Mouse (Mus musculus) embryonic facial prominence, embryonic 12.5 days (tissue): ENCODE data around the gene Tff1. TPM values are rescaled to one million over a fixed set of nuclear protein-coding genes. Genes with fewer than 3 reads are reported as not detected.

Experiments
- ATAC-seq: fragments of 200-750 bp; cut with Nextera tagmentation; 2 replicates; pipeline ENCODE4 v1.8.0; 2017; ENCODE audit not compliant: insufficient number of reproducible peaks, insufficient read depth, low FRiP score, low TSS enrichment
- H3K27ac ChIP-seq: fragments of 300-500 bp; sonication (generic); 2 replicates; pipeline ENCODE4 v1.5.1; 2016; ENCODE audit warnings: mild to moderate bottlenecking
- H3K27me3 ChIP-seq: fragments of 300-500 bp; sonication (generic); 2 replicates; pipeline ENCODE4 v1.6.1; 2016; ENCODE audit warnings: mild to moderate bottlenecking, moderate library complexity
- H3K36me3 ChIP-seq: fragments of 300-500 bp; sonication (generic); 2 replicates; pipeline ENCODE4 v1.6.1; 2016; ENCODE audit warnings: mild to moderate bottlenecking
- H3K4me1 ChIP-seq: fragments of 300-500 bp; sonication (generic); 2 replicates; pipeline ENCODE4 v1.6.1; 2016
- H3K4me2 ChIP-seq: fragments of 300-500 bp; sonication (generic); replicated peaks from 2 replicates; pipeline ENCODE4 v1.6.1; 2016; ENCODE audit warnings: mild to moderate bottlenecking, moderate library complexity
- H3K4me3 ChIP-seq: fragments of 300-500 bp; sonication (generic); 2 replicates; pipeline ENCODE4 v1.5.1; 2016; ENCODE audit warnings: mild to moderate bottlenecking
- H3K9ac ChIP-seq: fragments of 300-500 bp; sonication (generic); 2 replicates; pipeline ENCODE4 v1.6.1; 2016; ENCODE audit warnings: mild to moderate bottlenecking, moderate library complexity
- H3K9me3 ChIP-seq: fragments of 300-500 bp; sonication (generic); 2 replicates; pipeline ENCODE4 v1.6.1; 2016; ENCODE audit warnings: mild to moderate bottlenecking, moderate library complexity
- WGBS: fragments of 180-500 bp; shearing (Covaris S2); methylation state at CpG from one replicate; pipeline ENCODE4 v1.1.7; 2016; 5-methylcytosine and 5-hydroxymethylcytosine counted together
- polyA plus RNA-seq: library from polyadenylated mRNA; unstranded; fragments of >200 nt; fragmentation: Nextera tagmentation; extraction: Ambion mirVana; gene quantifications from 2 replicates; pipeline ENCODE4 v1.2.1, GENCODE M21; 2016

Tff1 gene
- polyA plus RNA-seq, 1 experiment from 2014 or later = not detected

DNA sequence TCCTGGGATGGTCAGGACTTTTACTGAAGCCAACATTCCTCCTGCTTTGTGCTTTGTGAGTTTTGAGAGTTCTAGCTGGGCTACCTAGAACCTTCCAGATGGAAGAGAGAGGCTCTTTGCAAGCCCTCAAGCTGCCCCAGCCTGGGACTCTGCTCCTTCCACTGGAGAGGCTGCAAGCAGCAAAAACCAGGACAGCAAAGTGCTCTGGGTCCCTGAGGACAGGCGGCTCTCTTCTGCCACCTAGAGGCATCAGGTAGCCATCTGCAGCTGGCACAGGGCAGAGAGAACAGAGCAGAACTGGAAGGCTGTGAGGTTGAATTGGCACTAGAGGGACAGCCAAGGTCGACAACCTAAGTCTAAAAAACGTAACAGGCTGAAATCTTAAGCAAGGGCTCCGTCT lies 22.3 kb upstream of the Tff1 start:
- WGBS = 24% methylated on average over 4 of the region's 4 CpGs
- no peak for ATAC-seq
- no peaks in the 10 kb centered on the region for H3K27me3 ChIP-seq
- H3K4me2 ChIP-seq = no peak overlapping the region
- H3K27ac ChIP-seq = no peak overlapping the region
- H3K4me1 ChIP-seq = no peaks in the 10 kb centered on the region
- H3K9ac ChIP-seq = no peak overlapping the region
- no peaks in the 10 kb centered on the region for H3K36me3 ChIP-seq
- H3K9me3 ChIP-seq = no peaks in the 10 kb centered on the region
- no peak overlapping the region for H3K4me3 ChIP-seq

DNA sequence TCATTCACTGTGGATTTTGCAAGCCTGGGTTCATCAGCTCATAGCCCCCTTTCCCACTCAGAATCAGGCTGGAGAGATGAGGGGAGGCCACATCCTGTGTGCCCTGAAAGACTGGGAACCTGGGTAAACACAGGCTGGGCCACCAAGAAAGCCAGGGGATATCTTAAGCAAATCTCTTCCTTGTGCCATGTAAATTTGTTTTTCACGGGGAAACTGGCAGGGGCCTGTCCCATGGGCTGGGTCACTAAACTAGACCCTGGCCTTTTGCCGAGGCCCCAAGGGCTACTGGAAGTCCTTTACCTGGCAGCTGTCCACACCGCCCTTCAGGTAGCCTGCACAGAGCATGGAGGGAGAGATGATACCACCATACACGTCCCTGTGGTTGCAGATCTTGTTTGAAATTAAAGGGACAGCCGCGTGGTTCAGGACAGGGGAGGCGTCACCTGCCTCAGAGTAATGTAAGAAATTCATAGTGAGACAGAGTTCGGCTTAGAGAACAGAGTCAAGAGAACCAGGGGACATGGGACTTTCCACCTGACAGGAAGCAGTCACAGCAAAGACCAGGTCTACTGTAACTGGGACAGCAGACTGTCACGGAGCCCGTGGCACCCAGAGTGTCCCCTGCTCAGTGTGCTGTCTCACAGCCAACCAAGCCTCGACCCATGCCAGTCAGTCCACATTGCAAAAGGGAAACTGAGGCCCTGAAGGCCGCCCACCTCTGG lies 19.4 kb upstream of the Tff1 start:
- Histone ChIP-seq H3K36me3 (no peaks in the 10 kb centered on the region), H3K4me2 (no peak overlapping the region), H3K27ac (no peak overlapping the region), H3K9me3 (no peaks in the 10 kb centered on the region), H3K4me3 (no peak overlapping the region), H3K27me3 (no peaks in the 10 kb centered on the region), H3K4me1 (no peaks in the 10 kb centered on the region), H3K9ac (no peak overlapping the region)
- 81% methylated on average over 12 of the region's 12 CpGs for WGBS
- no peak for ATAC-seq

DNA sequence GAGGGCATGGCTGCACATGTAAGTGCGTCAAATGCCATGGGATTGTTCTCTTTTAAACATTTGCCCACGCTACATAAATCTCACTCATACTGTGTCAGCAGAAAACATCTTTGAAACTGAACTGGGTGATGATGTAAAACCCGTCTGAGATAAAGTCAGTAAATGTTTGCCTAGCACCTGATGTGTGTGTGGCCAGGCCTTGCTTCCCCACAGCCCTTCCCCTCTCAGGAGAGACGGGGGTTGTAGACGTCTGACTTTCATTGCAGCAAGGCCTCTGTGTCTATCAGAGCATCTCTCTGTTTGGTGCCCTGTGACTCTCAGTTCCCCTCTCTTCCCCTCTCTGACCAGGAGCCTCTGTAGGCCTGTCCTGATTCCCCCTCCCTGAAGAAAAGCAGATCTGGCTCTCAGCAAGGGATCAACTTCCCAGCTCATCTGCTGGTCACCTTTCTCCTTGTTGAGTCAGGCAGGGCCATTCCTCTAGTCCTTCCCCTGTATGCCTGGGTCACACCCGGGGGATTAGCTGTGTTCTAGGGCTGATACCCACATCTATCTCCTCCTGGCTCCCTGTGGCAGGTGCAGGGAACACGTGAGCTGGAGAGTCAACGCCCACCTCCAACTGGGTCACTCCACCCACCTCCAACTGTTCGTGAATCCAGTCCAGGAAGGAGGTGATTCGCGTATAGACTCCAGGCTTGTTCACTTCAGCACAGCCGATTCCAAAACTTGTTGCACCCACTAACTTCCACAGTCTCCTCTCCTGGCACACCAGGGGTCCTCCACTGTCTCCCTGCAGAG lies 18.3 kb upstream of the Tff1 start:
- Histone ChIP-seq H3K27me3 (no peaks in the 10 kb centered on the region), H3K27ac (no peak overlapping the region), H3K36me3 (no peaks in the 10 kb centered on the region), H3K4me2 (no peak overlapping the region), H3K4me3 (no peak overlapping the region), H3K9me3 (no peaks in the 10 kb centered on the region), H3K9ac (no peak overlapping the region), H3K4me1 (no peaks in the 10 kb centered on the region)
- WGBS = 68% methylated on average over 12 of the region's 12 CpGs
- no peak for ATAC-seq

DNA sequence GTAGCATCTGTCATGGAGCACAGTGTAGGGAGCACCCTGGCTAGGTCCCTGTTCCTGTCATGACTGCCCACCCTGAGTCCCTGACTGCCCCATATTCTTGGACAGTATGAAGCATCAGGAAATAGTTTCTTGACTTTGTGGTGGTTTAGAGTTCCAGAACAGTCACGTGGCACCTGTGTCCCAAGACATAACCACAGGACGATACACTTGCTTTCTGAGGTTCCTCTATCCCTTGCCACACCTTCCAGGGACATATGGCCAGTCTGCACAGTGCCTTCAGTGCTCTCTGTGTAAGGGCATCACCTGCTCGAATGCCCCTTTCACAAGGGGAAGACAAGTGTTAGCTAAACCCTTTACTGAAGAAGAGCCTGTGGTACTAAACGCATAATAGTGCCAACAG lies 16.4 kb upstream of the Tff1 start:
- Histone ChIP-seq H3K4me2 (no peak overlapping the region), H3K4me3 (no peak overlapping the region), H3K27ac (no peak overlapping the region), H3K27me3 (no peaks in the 10 kb centered on the region), H3K36me3 (no peaks in the 10 kb centered on the region), H3K9ac (no peak overlapping the region), H3K4me1 (no peaks in the 10 kb centered on the region), H3K9me3 (no peaks in the 10 kb centered on the region)
- no peak for ATAC-seq
- WGBS = 81% methylated on average over 4 of the region's 4 CpGs

DNA sequence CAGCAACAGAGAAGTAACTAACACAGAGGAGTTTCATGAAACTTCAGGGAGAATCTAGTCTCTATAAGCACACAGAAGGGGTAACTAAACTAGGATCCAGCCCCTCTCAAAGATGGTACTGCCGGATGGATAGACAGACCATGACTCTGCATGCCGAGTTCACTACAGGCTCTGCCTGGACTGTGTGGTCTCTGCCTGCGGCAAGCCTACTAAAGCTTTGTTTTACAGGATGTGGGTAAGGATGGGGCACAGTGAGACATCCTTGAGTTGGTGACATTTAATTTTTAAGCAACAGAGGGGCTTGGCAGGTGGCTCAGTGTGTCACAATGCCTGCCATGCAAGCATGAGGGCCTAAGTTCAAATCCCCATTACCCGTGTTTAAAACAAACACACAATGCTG lies 11.2 kb upstream of the Tff1 start:
- 91% methylated on average over 4 of the region's 4 CpGs for WGBS
- no peaks in the 10 kb centered on the region for H3K36me3 ChIP-seq
- no peak overlapping the region for H3K4me2 ChIP-seq
- no peak overlapping the region for H3K9ac ChIP-seq
- H3K4me1 ChIP-seq = no peaks in the 10 kb centered on the region
- ATAC-seq = no peak
- no peak overlapping the region for H3K27ac ChIP-seq
- H3K27me3 ChIP-seq = no peaks in the 10 kb centered on the region
- no peak overlapping the region for H3K4me3 ChIP-seq
- no peaks in the 10 kb centered on the region for H3K9me3 ChIP-seq

DNA sequence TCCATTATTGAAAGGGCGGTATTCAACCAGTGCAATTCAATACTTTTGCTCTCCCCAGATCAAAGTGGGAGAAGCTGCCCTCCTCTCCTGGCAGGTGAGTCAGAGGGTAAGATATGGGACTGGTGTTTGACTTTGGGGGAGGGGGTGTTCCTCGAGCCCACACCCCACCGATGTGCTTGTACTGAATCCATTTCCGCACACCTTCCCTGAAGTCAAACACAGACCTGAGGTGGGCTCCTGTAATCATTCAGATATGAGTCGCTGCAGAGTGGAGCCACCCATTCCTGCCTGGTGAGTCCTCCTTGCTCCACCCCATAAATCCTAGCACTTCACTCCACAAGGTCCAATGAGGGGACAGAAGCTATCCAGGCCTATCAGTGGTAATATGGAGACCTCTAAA lies 4.7 kb upstream of the Tff1 start:
- H3K9ac ChIP-seq = no peak overlapping the region
- H3K4me3 ChIP-seq = no peak overlapping the region
- no peaks in the 10 kb centered on the region for H3K4me1 ChIP-seq
- no peak for ATAC-seq
- 88% methylated on average over 5 of the region's 5 CpGs for WGBS
- no peaks in the 10 kb centered on the region for H3K36me3 ChIP-seq
- H3K27me3 ChIP-seq = no peaks in the 10 kb centered on the region
- no peaks in the 10 kb centered on the region for H3K9me3 ChIP-seq
- H3K4me2 ChIP-seq = no peak overlapping the region
- H3K27ac ChIP-seq = no peak overlapping the region

DNA sequence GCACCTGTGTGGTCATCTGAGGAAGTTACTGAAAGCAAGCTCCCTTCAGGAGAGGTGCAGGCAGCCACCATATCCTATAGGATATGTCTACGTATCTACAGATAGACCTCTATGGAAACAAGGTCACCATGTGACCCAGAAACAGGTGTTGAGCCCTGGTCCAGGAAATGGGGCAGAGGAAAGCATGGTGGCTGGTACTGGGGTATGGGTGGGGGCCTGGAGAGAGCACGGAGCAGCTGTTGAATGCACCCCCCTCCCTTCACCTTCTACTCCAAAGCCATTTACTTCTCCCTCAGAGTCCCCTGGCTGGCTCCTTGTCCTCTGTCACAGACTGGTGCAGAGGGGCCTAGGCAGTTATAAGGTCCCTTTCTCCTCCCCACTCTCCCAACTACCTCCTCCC lies 1.3 kb downstream of the Tff1 start:
- no peak for ATAC-seq
- H3K9me3 ChIP-seq = no peaks in the 10 kb centered on the region
- H3K9ac ChIP-seq = no peak overlapping the region
- 82% methylated on average over 2 of the region's 2 CpGs for WGBS
- no peaks in the 10 kb centered on the region for H3K4me1 ChIP-seq
- H3K4me2 ChIP-seq = no peak overlapping the region
- no peaks in the 10 kb centered on the region for H3K36me3 ChIP-seq
- no peak overlapping the region for H3K27ac ChIP-seq
- H3K4me3 ChIP-seq = no peak overlapping the region
- H3K27me3 ChIP-seq = no peaks in the 10 kb centered on the region

DNA sequence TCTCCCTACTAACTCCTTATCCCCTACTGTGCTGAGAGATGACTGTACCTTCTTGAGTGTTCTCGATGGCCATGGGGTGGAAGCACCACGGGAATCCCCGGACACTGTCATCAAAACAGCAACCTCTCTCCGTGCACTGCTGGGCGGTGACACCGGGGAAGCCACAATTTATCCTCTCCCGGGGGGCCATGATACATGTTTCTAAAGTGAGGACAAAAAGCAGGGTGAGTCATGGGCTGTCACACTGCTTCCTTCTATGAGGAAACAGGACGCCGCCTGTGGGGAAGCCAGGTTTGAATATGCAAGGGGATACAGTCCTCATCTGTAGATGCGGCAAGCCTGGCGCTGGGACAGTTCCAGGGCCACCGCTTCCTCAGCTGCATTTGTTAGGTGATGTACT lies 2.5 kb downstream of the Tff1 start:
- 90% methylated on average over 12 of the region's 12 CpGs for WGBS

DNA sequence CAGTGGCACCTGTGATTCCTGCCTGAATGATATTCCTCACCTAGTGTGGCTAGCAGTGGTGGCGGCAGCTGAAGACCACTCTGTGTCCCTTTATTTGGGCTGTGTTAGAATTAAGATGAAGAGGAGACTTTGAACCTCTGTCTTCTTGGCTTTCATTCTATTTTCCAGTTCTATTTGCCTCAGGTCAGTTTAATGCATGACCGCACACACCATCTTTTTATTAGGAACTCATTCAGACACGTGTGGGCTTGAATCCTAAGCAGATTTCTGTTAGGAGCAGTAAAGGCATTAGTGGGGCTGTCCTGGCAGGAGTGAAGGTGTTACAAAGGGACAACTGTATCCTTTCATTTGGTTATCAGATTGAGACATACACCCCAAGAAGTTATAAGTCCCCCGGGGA lies 4.8 kb downstream of the Tff1 start:
- H3K4me3 ChIP-seq = no peak overlapping the region
- no peak overlapping the region for H3K9ac ChIP-seq
- H3K9me3 ChIP-seq = no peaks in the 10 kb centered on the region
- no peaks in the 10 kb centered on the region for H3K36me3 ChIP-seq
- ATAC-seq = no peak
- H3K27me3 ChIP-seq = no peaks in the 10 kb centered on the region
- no peak overlapping the region for H3K27ac ChIP-seq
- H3K4me2 ChIP-seq = no peak overlapping the region
- 75% methylated on average over 4 of the region's 4 CpGs for WGBS
- H3K4me1 ChIP-seq = no peaks in the 10 kb centered on the region

More for the DNA sequence above, 2.5 kb downstream of the Tff1 start:
- no peaks in the 10 kb centered on the region for H3K4me1 ChIP-seq
- ATAC-seq = no peak
- no peak overlapping the region for H3K4me2 ChIP-seq
- H3K4me3 ChIP-seq = no peak overlapping the region
- H3K9ac ChIP-seq = no peak overlapping the region
- H3K36me3 ChIP-seq = no peaks in the 10 kb centered on the region
- no peak overlapping the region for H3K27ac ChIP-seq
- H3K27me3 ChIP-seq = no peaks in the 10 kb centered on the region
- no peaks in the 10 kb centered on the region for H3K9me3 ChIP-seq

DNA sequence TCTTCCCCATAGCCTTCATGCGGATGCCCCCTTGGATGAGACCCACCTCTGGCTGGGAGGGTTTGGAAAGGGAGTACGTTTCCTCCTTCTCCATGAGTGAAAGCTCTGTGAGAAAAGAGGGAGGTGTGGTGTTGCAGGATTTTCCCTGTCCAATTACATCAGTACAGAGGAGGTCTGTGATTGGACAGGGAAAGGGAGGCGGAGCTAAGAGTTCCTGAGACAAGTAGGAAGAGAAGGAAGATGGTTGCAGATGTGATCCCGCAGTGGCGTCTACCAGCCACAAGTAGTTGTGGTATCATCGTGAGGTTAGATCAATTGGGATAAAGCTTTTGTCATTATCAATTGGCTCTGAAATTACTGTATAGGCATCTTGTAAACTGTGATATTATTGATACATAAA lies 7.2 kb downstream of the Tff1 start:
- H3K27ac ChIP-seq = no peak overlapping the region
- 74% methylated on average over 6 of the region's 6 CpGs for WGBS
- no peak overlapping the region for H3K4me2 ChIP-seq
- no peaks in the 10 kb centered on the region for H3K4me1 ChIP-seq
- no peaks in the 10 kb centered on the region for H3K27me3 ChIP-seq
- no peaks in the 10 kb centered on the region for H3K9me3 ChIP-seq
- no peak for ATAC-seq
- H3K9ac ChIP-seq = no peak overlapping the region
- H3K4me3 ChIP-seq = no peak overlapping the region
- no peaks in the 10 kb centered on the region for H3K36me3 ChIP-seq

DNA sequence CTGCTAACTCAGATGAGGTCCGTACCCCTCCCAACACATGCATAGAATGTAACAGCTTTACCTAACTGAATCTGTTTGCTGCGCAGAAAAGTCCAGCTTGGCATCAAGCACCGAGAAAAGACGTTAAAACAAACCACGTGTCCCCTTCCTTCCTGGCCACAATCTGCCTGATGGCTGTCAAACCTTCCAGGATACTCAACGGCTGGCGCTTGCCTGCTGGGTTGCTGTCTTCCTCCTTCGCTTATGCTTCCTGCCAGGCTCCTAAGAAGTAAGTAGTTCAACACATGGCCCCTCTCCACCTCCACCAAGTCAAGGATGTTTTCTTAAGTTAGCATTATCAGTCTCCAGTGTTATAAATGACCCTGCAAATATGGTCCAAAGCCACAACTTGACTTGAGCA lies 11.3 kb downstream of the Tff1 start:
- Histone ChIP-seq H3K4me1 (no peaks in the 10 kb centered on the region), H3K36me3 (no peaks in the 10 kb centered on the region), H3K9ac (no peak overlapping the region), H3K9me3 (no peaks in the 10 kb centered on the region), H3K4me2 (no peak overlapping the region), H3K27me3 (no peaks in the 10 kb centered on the region), H3K4me3 (no peak overlapping the region), H3K27ac (no peak overlapping the region)
- ATAC-seq = no peak
- WGBS = 74% methylated on average over 8 of the region's 8 CpGs

DNA sequence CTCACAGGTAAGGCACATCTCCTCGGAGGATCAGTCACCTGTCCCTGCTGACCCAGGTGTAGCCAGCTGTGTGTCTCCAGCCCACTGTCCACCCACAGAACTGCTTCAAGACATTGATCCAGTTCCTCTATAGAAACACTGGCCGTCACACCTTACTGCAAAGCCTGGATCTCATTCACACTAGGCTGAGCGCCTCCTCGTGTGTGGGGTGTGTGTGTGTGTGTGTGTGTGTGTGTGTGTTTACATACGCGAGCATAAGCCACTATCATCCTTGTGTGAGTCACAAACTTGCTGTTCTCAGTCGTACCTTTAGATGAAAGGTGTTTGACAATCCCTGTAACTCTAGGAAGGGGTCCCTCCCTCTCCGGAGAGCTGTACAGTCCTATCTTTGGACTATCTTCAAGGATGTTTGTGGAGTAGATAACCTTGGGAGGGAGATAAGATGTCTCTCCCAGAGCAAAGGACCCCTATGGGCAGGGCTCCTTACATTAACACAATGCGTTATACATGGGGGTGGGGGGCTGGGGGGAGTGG lies 12.0 kb downstream of the Tff1 start:
- no peaks in the 10 kb centered on the region for H3K36me3 ChIP-seq
- H3K27me3 ChIP-seq = no peaks in the 10 kb centered on the region
- H3K9me3 ChIP-seq = no peaks in the 10 kb centered on the region
- H3K4me2 ChIP-seq = no peak overlapping the region
- ATAC-seq = no peak
- no peak overlapping the region for H3K27ac ChIP-seq
- no peak overlapping the region for H3K4me3 ChIP-seq
- 79% methylated on average over 9 of the region's 9 CpGs for WGBS
- no peak overlapping the region for H3K9ac ChIP-seq
- no peaks in the 10 kb centered on the region for H3K4me1 ChIP-seq
